24 mouse cellular contexts compared by ENCODE assay signal in the genomic region with DNA sequence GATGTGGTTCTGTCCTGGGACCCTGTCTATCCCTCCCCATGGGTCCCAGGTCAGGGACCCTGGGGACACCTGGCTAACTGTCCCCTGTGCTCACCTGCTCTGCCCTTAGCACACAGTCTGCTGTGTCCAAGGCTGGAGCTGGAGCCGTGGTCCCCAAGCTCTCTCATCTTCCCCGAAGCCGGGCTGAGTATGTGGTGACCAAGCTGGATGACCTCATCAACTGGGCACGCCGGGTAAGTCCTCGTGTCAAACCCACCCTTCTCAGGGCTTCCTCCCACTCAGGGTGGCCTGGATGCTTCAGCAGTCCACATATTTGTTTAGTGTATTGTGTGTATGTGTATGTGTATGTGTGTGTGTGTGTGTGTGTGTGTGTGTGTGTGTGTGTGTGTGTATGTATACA. TPM values are rescaled to one million over a fixed set of nuclear protein-coding genes. Genes with fewer than 3 reads are reported as not detected.
DNase-seq lines count a peak whose midpoint lies in the region; ATAC-seq and TF ChIP-seq lines count a peak whose summit lies in the region.
"Had no signal": no experiment of that assay in that cellular context is flagged by ENCODE, and none has a peak within 500 bp of the region (broad histone marks: within the 10 kb centered on the region; RNA-seq: fewer than 3 reads in every experiment).

No protein-coding gene starts in this region.

- peaks cover 56% of the 10 kb centered on the region for H3K36me3 ChIP-seq in limb, embryonic 12.5 days
- peaks cover 66% of the 10 kb centered on the region for H3K36me3 ChIP-seq in limb, embryonic 10.5 days
- H3K36me3 ChIP-seq in myocyte (ENCODE audit: control insufficient read depth, insufficient read depth), result peaks cover 4% of the 10 kb centered on the region

- peak; percentile 30 for TF ChIP-seq POLR2A in myocyte (IDR thresholded peaks at IDR 0.05; ENCODE audit: insufficient read length, low read depth)

- ATAC-seq in limb, embryonic 12.5 days (ENCODE audit: insufficient number of reproducible peaks, insufficient read depth, low FRiP score, low TSS enrichment, low read depth), result no peak
- ATAC-seq: activated CD4-positive, CD25-positive, alpha-beta regulatory T cell, adult 4 months; CD4-positive, CD25-positive, alpha-beta regulatory T cell, adult 4 months; forebrain, embryonic 13.5 days; forebrain, embryonic 15.5 days; Patski had no signal

- H3K4me1 ChIP-seq in limb, embryonic 12.5 days (replicated peaks), result peaks cover 10% of the 10 kb centered on the region; the same call in 1 of the 2 replicates
- H3K4me1 ChIP-seq in limb, embryonic 10.5 days, result peaks cover 16% of the 10 kb centered on the region

- H3K4me2 ChIP-seq in limb, embryonic 12.5 days, result no peak overlapping the region
- no peak overlapping the region for H3K4me2 ChIP-seq in myocyte (ENCODE audit: low read depth)
- H3K4me2 ChIP-seq: embryonic facial prominence, embryonic 12.5 days; forebrain, embryonic 13.5 days; forebrain, embryonic 15.5 days had no signal

- H3K9me3 ChIP-seq in limb, embryonic 12.5 days, result no peaks in the 10 kb centered on the region
- no peaks in the 10 kb centered on the region for H3K9me3 ChIP-seq in limb, embryonic 10.5 days (replicated peaks)
- H3K9me3 ChIP-seq: embryonic facial prominence, embryonic 10.5 days; embryonic facial prominence, embryonic 12.5 days; forebrain, embryonic 13.5 days; forebrain, embryonic 15.5 days; G1E had no signal

- no peak overlapping the region for H3K27ac ChIP-seq in limb, embryonic 12.5 days
- no peak overlapping the region for H3K27ac ChIP-seq in limb, embryonic 10.5 days
- H3K27ac ChIP-seq: embryonic facial prominence, embryonic 10.5 days; embryonic facial prominence, embryonic 12.5 days; forebrain, embryonic 13.5 days; forebrain, embryonic 15.5 days had no signal

- H3K9ac ChIP-seq in limb, embryonic 12.5 days (replicated peaks), result no peak overlapping the region
- H3K9ac ChIP-seq: embryonic facial prominence, embryonic 12.5 days; forebrain, embryonic 13.5 days; forebrain, embryonic 15.5 days had no signal

- peak; percentile 33 for DNase-seq in cerebellum, adult 11-12 months
- DNase-seq in cerebellum, postnatal 25 days, result no peak
- DNase-seq in heart, adult 11 months, result peak; percentile 94
- DNase-seq in heart, postnatal 4 days, result no peak
- DNase-seq in limb, embryonic 10.5 days (ENCODE audit: low spot score), result no peak
- DNase-seq: adrenal gland, adult 8-10 months; adrenal gland, postnatal 14 days; adrenal gland, postnatal 36 days; B cell, adult 2 months; cerebellum, adult 18-20 months; cerebellum, adult 8-10 months; cerebellum, adult 9-11 months; cerebellum, postnatal 14 days had no signal

- no peak overlapping the region for H3ac ChIP-seq in myocyte (ENCODE audit: control insufficient read depth, insufficient read length)

- WGBS in limb, embryonic 12.5 days, result 88% methylated on average over 6 of the region's 6 CpGs
- WGBS in limb, embryonic 10.5 days, result 93% methylated on average over 6 of the region's 6 CpGs

- no peaks in the 10 kb centered on the region for H3K27me3 ChIP-seq in limb, embryonic 12.5 days
- no peaks in the 10 kb centered on the region for H3K27me3 ChIP-seq in limb, embryonic 10.5 days (ENCODE audit: low read depth, poor library complexity, severe bottlenecking)
- H3K27me3 ChIP-seq in myocyte (ENCODE audit: control insufficient read depth, insufficient read depth, insufficient read length), result no peaks in the 10 kb centered on the region
- H3K27me3 ChIP-seq: CH12.LX; embryonic facial prominence, embryonic 12.5 days; forebrain, embryonic 13.5 days; forebrain, embryonic 15.5 days; Patski had no signal

- 0 out of 2 replicates have a peak overlapping the region, but pooled peaks have one; percentile 2 for H3K4me3 ChIP-seq in limb, embryonic 12.5 days (replicated peaks)
- H3K4me3 ChIP-seq in limb, embryonic 10.5 days, result no peak overlapping the region
- H3K4me3 ChIP-seq in myocyte, result no peak overlapping the region
- H3K4me3 ChIP-seq: embryonic facial prominence, embryonic 12.5 days; forebrain, embryonic 13.5 days; forebrain, embryonic 15.5 days had no signal

- peaks cover 31% of the 10 kb centered on the region for H3K79me2 ChIP-seq in myocyte (ENCODE audit: control insufficient read depth, insufficient read depth)

TF ChIP-seq in myocyte, 11 proteins besides CTCF, POLR2A, EP300 and RAD21:
- TF ChIP-seq MAX (IDR thresholded peaks at IDR 0.05; ENCODE audit: low read depth) (no peak), MYOG (IDR thresholded peaks at IDR 0.05; ENCODE audit: control insufficient read depth in 1 of 3, insufficient read depth in 1 of 3, insufficient read length in 2 of 3, low read depth in 2 of 3) (no peak), TCF12 (IDR thresholded peaks at IDR 0.05; ENCODE audit: insufficient read depth, poor library complexity, severe bottlenecking) (no peak), TCF3 (IDR thresholded peaks at IDR 0.05; ENCODE audit: insufficient read length, low read depth) (no peak), CEBPB (IDR thresholded peaks at IDR 0.05; ENCODE audit: insufficient read depth, poor library complexity, severe bottlenecking) (no peak), POLR2AphosphoS2 (IDR thresholded peaks at IDR 0.05; ENCODE audit: insufficient read length, low read depth) (peak; percentile 29)
TF ChIP-seq in myocyte: peak in this region for 1.

RNA-seq across cellular contexts. Expression of gene Ndufs7, which starts 4.6 kb away (rescaled TPM):
- total RNA-seq in heart, postnatal 4 days (2021), result 100 to 1,000 TPM; 480 to 520 TPM
- 258 and 278 TPM in 2 replicates for polyA plus RNA-seq in limb, embryonic 12.5 days (2016; fragmentation: Nextera tagmentation; extraction: Ambion mirVana)
- 311 and 345 TPM in 2 replicates for polyA plus RNA-seq in limb, embryonic 10.5 days (2016; fragmentation: Nextera tagmentation; extraction: Ambion mirVana)
- 407 TPM for polyA plus RNA-seq in myocyte (2012; fragmentation: generic; extraction: Trizol)

RNA-seq across cellular contexts. Expression of gene Gamt, which starts 7.3 kb away (rescaled TPM):
- 10 to 100 TPM; 18.5 to 23.4 TPM for total RNA-seq in heart, postnatal 4 days (2021)
- 30.7 and 31.9 TPM in 2 replicates for polyA plus RNA-seq in limb, embryonic 12.5 days (2016; fragmentation: Nextera tagmentation; extraction: Ambion mirVana)
- polyA plus RNA-seq in limb, embryonic 10.5 days (2016; fragmentation: Nextera tagmentation; extraction: Ambion mirVana), result 14.4 and 18.4 TPM in 2 replicates
- polyA plus RNA-seq in myocyte (2012; fragmentation: generic; extraction: Trizol), result 162 TPM
- total RNA-seq: G1E had no signal

RNA-seq across cellular contexts. Expression of gene Dazap1, which starts 7.7 kb away (rescaled TPM):
- 100 to 1,000 TPM; 131 to 140 TPM for total RNA-seq in heart, postnatal 4 days (2021)
- 69.1 and 71.0 TPM in 2 replicates for polyA plus RNA-seq in limb, embryonic 12.5 days (2016; fragmentation: Nextera tagmentation; extraction: Ambion mirVana)
- polyA plus RNA-seq in limb, embryonic 10.5 days (2016; fragmentation: Nextera tagmentation; extraction: Ambion mirVana), result 61.2 and 66.2 TPM in 2 replicates
- polyA plus RNA-seq in myocyte (2012; fragmentation: generic; extraction: Trizol), result 123 TPM

RNA-seq across cellular contexts. Expression of gene Mum1, which starts 27.3 kb away (rescaled TPM):
- total RNA-seq in heart, postnatal 4 days (2021), result 10 to 100 TPM; 22.8 to 26.7 TPM
- polyA plus RNA-seq in limb, embryonic 12.5 days (2016; fragmentation: Nextera tagmentation; extraction: Ambion mirVana), result 103 and 112 TPM in 2 replicates
- 122 and 128 TPM in 2 replicates for polyA plus RNA-seq in limb, embryonic 10.5 days (2016; fragmentation: Nextera tagmentation; extraction: Ambion mirVana)
- 30.7 TPM for polyA plus RNA-seq in myocyte (2012; fragmentation: generic; extraction: Trizol)

RNA-seq across cellular contexts. Expression of gene Rps15, which starts 38.7 kb away (rescaled TPM):
- 1,000 to 10,000 TPM in 1 of 2 experiments, 100 to 1,000 TPM in 1; 949 to 1,003 TPM for total RNA-seq in heart, postnatal 4 days (2021)
- polyA plus RNA-seq in limb, embryonic 12.5 days (2016; fragmentation: Nextera tagmentation; extraction: Ambion mirVana), result 926 and 930 TPM in 2 replicates
- polyA plus RNA-seq in limb, embryonic 10.5 days (2016; fragmentation: Nextera tagmentation; extraction: Ambion mirVana), result 1,092 and 1,255 TPM in 2 replicates
- 4,761 TPM for polyA plus RNA-seq in myocyte (2012; fragmentation: generic; extraction: Trizol)

Comparison
In these comparisons a context has a peak if more than half of its experiments do, and no peak if none do; other contexts are left out.
1. DNase-seq: peak in cerebellum, adult 11-12 months (single experiment) and heart, adult 11 months (single experiment); none in cerebellum, postnatal 25 days (0 of 2), heart, postnatal 4 days (single experiment) and limb, embryonic 10.5 days (single experiment).